Mouse (Mus musculus) intestine, embryonic 14.5 days (tissue): Measurements from ENCODE around the gene Igflr1. TPM values are rescaled to one million over a fixed set of nuclear protein-coding genes. Genes with fewer than 3 reads are reported as not detected.

Source experiments
- ATAC-seq: fragments of 200-750 bp; cut with Nextera tagmentation; replicated peaks from 2 replicates; pipeline ENCODE4 v1.8.0; 2017; ENCODE audit warnings: low read depth, moderate number of reproducible peaks, moderate TSS enrichment, moderate library complexity; ENCODE audit not compliant: low FRiP score, low TSS enrichment
- DNase-seq: peaks from one replicate; pipeline ENCODE4 v3.0.0-alpha.2; 2018; ENCODE audit warnings: low spot score
- H3K27ac ChIP-seq: fragments of 300-500 bp; sonication (generic); 2 replicates; pipeline ENCODE4 v1.5.1; 2014; ENCODE audit warnings: low read depth, mild to moderate bottlenecking, control low read depth
- H3K27me3 ChIP-seq: fragments of 300-500 bp; sonication (generic); replicated peaks from 2 replicates; pipeline ENCODE4 v1.6.1; 2014; ENCODE audit warnings: low read length, control low read depth; ENCODE audit not compliant: control insufficient read depth, insufficient read depth
- H3K36me3 ChIP-seq: fragments of 300-500 bp; sonication (generic); 2 replicates; pipeline ENCODE4 v1.6.1; 2014; ENCODE audit warnings: low read length, control low read depth; ENCODE audit not compliant: control insufficient read depth, insufficient read depth
- H3K4me1 ChIP-seq: fragments of 300-500 bp; sonication (generic); replicated peaks from 2 replicates; pipeline ENCODE4 v1.6.1; 2014; ENCODE audit warnings: low read length, control low read depth, mixed read lengths; ENCODE audit not compliant: control insufficient read depth, insufficient read depth
- H3K4me2 ChIP-seq: fragments of 300-500 bp; sonication (generic); 2 replicates; pipeline ENCODE4 v1.6.1; 2014; ENCODE audit warnings: low read length
- H3K4me3 ChIP-seq: fragments of 300-500 bp; sonication (generic); 2 replicates; pipeline ENCODE4 v1.5.1; 2014; ENCODE audit warnings: low read depth, low read length, control low read depth, mixed read lengths
- H3K9ac ChIP-seq: fragments of 300-500 bp; sonication (generic); 2 replicates; pipeline ENCODE4 v1.6.1; 2014; ENCODE audit warnings: mild to moderate bottlenecking, low read length
- H3K9me3 ChIP-seq: fragments of 300-500 bp; sonication (generic); 2 replicates; pipeline ENCODE4 v1.6.1; 2016; ENCODE audit warnings: low read length, control low read depth; ENCODE audit not compliant: control insufficient read depth
- WGBS: fragments of 180-500 bp; shearing (Covaris S2); extraction: QIAGEN DNeasy Blood & Tissue Kit; methylation state at CpG from one replicate; pipeline ENCODE4 v1.1.7; 2014; 5-methylcytosine and 5-hydroxymethylcytosine counted together
- polyA plus RNA-seq: library from polyadenylated mRNA; unstranded; fragments of >200 nt; fragmentation: Nextera tagmentation; extraction: Ambion mirVana; gene quantifications from 2 replicates; pipeline ENCODE4 v1.2.1, GENCODE M21; 2014

Igflr1 gene
- polyA plus RNA-seq, 1 experiment from 2014 or later, result 3.5 TPM

DNA sequence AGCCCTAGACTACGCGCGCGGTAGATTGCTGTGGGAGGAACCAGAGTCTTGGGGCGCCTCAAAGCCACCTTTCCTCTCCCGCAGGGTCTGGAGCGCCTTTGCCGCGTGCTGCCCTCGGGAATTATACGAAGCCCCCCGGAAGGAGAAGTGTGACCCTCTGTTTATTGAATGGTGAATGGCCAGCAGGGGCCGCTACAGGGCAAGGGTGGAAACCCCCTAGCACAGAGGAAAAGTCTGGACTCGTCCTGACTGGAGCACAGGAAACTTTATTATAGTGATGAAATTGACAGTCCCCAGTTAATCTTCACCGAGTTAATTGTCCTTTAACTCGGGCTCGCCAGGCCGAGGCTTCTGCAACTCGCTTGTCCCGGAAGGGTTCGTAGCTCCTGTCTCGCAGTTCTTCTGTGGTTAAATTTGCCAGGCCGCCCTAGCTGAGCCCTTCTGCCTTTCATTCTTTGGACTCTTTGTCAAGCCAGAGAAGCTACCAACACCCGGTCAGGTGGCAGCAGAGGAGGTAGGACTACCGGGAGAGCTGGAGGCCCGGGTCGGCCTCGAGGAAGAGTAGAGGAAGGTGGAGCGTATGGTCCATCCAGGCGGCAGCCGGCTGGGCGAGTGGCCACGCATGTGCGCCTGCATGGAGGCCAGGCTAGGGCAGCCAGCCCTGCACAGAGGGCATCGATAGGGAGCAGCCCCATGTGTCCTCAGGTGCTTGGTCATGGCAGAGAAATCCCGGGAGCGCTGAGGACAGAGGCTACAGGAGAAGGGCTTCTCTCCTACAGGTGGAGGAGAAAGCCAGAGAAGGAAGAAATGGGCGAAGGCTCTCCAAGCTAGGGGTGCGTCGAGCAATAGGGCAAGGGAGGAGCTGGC, 24.4 kb downstream of the Igflr1 start:
- peak overlapping the region; percentile 49 for H3K9ac ChIP-seq
- peak overlapping the region; percentile 83 for H3K27ac ChIP-seq
- H3K4me3 ChIP-seq, result peak overlapping the region; percentile 60
- no peak for DNase-seq
- peaks cover 14% of the 10 kb centered on the region for H3K4me1 ChIP-seq
- peak overlapping the region; percentile 67 for H3K4me2 ChIP-seq
- peak; percentile 79 for ATAC-seq
- no peaks in the 10 kb centered on the region for H3K9me3 ChIP-seq
- 24% methylated on average over 40 of the region's 40 CpGs for WGBS
- no peaks in the 10 kb centered on the region for H3K27me3 ChIP-seq
- peaks cover 22% of the 10 kb centered on the region for H3K36me3 ChIP-seq

DNA sequence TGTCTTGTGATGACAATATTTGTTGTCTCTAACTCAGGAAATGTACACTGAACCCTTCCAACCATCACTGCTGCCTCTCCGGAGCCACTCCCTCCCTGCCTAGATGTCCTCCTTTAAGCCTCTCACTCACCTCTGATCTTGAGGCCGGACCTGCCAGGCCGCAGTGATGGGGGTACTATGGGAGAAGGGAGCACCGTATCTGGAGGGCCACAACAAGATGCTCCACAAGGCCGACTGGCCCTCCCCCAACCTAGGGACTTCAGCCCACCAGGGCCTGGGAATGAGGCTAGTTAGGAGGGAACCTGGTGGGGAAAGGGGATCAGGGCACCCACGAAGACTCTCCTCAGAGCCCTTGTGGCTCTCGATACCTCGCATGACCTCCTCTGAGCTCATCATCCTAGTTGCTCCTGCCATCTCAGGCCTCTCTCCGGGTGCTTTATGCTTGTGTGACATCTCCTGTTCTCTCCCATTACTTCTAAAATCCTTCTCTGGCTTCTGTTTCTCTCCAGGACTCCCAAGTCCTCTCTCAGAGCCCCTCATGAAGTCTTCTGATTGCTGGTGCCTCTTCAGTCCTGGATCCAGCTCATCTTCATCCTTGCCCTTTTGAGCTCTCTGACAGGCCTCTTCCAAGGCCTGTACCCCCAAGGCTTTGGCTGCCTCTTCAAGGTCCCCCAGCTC, 25.8 kb downstream of the Igflr1 start:
- WGBS, result 89% methylated on average over 9 of the region's 9 CpGs
- peaks cover 14% of the 10 kb centered on the region for H3K4me1 ChIP-seq
- no peak for DNase-seq
- H3K27ac ChIP-seq, result no peak overlapping the region
- no peak overlapping the region for H3K9ac ChIP-seq
- H3K4me2 ChIP-seq, result peak overlapping the region; percentile 67; the same call in 1 of the 2 replicates
- H3K36me3 ChIP-seq, result peaks cover 8% of the 10 kb centered on the region
- H3K9me3 ChIP-seq, result no peaks in the 10 kb centered on the region
- ATAC-seq, result no peak
- no peaks in the 10 kb centered on the region for H3K27me3 ChIP-seq
- H3K4me3 ChIP-seq, result no peak overlapping the region

DNA sequence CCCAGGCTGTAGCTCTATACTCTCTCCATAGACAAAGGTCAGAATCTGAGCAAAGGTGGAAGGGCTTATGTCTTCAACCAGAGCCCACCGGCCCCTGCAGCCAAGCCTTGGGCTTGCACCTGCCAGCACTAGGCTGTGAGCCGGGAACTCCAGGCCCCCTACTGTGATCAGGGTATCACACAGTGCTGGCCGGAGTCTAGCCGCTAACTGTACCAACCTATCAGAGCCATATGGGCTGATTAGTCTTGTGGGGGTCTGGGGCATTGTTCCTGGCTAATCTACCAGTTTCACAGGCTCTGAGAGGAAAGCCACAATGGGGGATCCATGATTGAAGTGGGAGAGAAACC, 26.4 kb downstream of the Igflr1 start:
- Histone ChIP-seq H3K27me3 (no peaks in the 10 kb centered on the region), H3K27ac (no peak overlapping the region), H3K9me3 (no peaks in the 10 kb centered on the region), H3K9ac (no peak overlapping the region), H3K36me3 (peaks cover 2% of the 10 kb centered on the region), H3K4me1 (peaks cover 14% of the 10 kb centered on the region), H3K4me3 (no peak overlapping the region), H3K4me2 (no peak overlapping the region)
- DNase-seq (no peak), ATAC-seq (no peak)
- 69% methylated on average over 4 of the region's 4 CpGs for WGBS

DNA sequence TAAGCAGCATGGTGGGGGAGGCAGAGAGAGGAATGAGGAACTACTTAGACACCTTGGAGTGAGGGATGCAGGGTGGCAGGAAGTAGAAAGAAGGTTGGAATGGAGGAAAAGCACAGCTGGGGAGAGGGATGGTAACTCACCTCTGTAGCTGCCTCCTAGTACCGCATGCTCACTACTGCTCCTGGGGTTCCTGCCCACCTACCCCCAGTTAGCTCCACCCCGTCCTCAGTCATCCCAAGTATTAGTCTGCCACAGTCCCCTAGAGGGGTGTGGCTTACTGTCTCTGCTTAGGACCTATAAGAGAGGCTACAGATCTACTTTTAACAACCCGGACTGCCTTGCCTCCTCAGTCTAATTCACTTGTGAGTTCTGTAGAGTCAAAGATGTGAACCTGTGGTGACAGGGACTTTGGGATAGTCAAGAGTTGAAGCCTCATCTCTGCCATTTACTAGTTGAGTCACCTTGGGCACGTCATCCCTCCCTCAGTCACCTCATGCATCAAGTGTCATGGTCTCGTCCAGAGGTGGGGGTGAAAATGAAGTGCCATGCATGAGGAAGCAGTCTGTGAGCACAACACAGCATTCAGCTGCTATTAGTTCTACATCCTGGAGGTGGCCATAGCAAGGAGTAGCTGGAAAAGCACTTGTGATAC, 27.7 kb downstream of the Igflr1 start:
- no peaks in the 10 kb centered on the region for H3K9me3 ChIP-seq
- H3K4me1 ChIP-seq, result peaks cover 4% of the 10 kb centered on the region; the same call in 1 of the 2 replicates
- H3K27ac ChIP-seq, result no peak overlapping the region
- no peak overlapping the region for H3K9ac ChIP-seq
- no peaks in the 10 kb centered on the region for H3K27me3 ChIP-seq
- no peak overlapping the region for H3K4me3 ChIP-seq
- H3K4me2 ChIP-seq, result no peak overlapping the region
- 51% methylated on average over 5 of the region's 5 CpGs for WGBS
- DNase-seq (no peak), ATAC-seq (no peak)
- H3K36me3 ChIP-seq, result no peaks in the 10 kb centered on the region

DNA sequence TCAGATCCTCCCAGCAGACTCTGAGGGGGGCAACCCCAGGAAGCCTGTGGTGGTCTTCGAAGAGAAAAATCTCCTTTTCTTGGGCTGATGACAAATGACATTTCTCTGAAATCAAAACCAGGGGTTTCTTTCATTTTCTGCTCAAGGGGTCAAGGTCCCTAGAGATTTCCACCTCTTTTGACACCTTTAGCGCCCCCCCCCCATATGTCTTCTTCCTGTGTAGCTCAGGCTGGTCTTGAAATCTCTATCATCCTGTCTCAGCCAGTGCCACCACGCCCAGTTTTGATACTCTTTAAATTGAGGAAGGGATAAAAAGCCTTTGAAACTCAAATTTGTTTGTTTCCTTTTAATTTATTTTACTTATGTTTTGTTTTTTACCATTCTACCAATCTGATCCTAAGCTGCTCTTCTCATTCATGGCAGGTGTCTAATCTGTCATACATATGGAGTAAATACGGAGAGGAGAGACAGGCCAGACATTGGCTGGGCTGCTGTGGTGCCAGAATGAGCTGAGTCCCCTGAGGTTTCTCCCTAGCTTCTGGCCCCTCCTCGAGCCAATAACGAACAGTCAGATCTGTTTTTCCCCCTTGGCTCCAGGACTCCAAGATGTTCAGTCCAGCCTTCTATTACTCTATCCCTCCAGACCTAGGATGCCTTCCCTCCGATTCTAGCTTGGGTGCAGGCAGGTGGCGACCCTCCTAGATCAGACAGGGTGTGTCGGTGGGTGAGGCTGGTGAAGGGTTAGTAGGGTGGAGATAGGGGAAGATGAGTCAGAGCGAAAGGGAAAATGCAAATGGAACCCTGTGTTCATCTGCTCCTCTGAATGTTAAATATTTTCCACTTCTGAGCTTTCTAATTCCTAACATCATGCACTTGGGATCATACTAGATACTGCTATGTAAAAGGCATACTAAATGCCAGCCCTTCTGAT, 28.6 kb downstream of the Igflr1 start:
- WGBS, result 73% methylated on average over 10 of the region's 10 CpGs
- DNase-seq, result no peak
- ATAC-seq, result no peak
- Histone ChIP-seq H3K4me2 (no peak overlapping the region), H3K27me3 (no peaks in the 10 kb centered on the region), H3K9ac (no peak overlapping the region), H3K36me3 (no peaks in the 10 kb centered on the region), H3K9me3 (no peaks in the 10 kb centered on the region), H3K27ac (no peak overlapping the region), H3K4me1 (peaks cover 4% of the 10 kb centered on the region; the same call in 1 of the 2 replicates), H3K4me3 (no peak overlapping the region)

DNA sequence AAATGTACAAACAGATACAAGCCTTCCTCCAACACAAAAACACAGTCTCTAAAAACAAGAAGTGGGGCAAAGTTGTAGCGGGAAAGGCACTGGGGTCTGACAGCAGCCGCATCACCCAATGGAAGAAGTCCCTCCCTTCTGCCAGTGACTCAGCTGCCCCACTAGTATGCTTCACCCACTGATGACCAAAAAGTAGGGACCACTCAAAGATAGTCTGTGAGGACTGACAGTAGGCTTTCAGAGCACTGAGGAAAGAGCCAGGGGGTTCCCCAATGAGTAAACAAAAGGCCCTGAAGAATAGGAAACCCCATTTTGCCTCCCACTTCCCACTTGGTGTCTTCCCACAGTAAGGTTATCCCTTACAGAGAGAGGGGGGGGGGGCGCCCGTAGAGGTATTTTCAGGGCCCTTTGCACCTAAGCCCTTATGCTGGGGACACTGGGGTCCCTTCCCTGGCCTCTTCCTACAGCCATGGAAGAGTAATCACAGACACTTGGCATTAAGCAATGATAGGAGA, 29.3 kb downstream of the Igflr1 start:
- ATAC-seq, result no peak
- no peak overlapping the region for H3K4me3 ChIP-seq
- WGBS, result 53% methylated on average over 4 of the region's 4 CpGs
- H3K27ac ChIP-seq, result no peak overlapping the region
- no peak for DNase-seq
- H3K27me3 ChIP-seq, result no peaks in the 10 kb centered on the region
- H3K36me3 ChIP-seq, result no peaks in the 10 kb centered on the region
- H3K9ac ChIP-seq, result no peak overlapping the region
- H3K9me3 ChIP-seq, result no peaks in the 10 kb centered on the region
- peaks cover 4% of the 10 kb centered on the region; the same call in 1 of the 2 replicates for H3K4me1 ChIP-seq
- H3K4me2 ChIP-seq, result no peak overlapping the region

DNA sequence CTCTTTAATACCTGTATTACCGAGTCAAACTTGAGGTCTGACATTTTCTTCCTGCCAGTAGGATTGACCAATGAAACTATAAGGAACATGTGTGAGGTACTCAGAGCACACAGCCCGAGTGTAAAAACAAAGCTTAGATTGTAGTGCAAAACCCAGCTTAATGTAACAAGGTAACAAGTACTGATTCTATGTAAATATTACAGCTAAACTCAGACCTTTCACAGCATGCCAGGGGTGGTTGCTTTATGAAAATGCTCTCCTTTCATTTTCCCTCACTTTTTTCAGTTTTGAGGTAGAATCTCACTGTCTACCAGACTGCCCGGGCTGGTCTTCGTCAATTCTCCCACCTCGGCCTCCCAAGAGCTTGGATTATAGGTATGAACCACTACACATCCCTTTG, 30.9 kb downstream of the Igflr1 start:
- WGBS, result 77% methylated on average over 5 of the region's 5 CpGs
- H3K27me3 ChIP-seq, result no peaks in the 10 kb centered on the region

DNA sequence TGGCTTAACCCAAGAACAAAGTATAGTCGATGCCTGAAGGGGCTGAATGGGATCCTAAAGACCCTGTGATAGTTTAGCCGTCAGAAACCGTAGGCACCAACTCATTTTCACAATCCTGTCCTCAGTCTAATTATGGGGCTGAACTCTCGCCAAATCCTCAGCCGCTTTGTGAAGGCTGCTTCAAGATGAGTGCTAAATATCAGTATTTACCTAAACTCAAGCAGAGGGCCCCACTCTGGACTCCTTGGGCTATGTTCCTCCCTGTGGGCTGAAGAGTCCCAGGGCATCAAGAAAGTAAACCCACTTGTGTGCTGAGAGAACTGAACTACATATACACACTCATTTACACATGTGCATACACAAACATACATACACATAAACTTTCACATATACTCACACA, 31.6 kb downstream of the Igflr1 start:
- DNase-seq (no peak), ATAC-seq (no peak)
- H3K9me3 ChIP-seq, result no peaks in the 10 kb centered on the region
- H3K4me1 ChIP-seq, result no peaks in the 10 kb centered on the region
- H3K4me2 ChIP-seq, result no peak overlapping the region
- no peaks in the 10 kb centered on the region for H3K36me3 ChIP-seq
- WGBS, result 73% methylated on average over 5 of the region's 5 CpGs
- no peak overlapping the region for H3K27ac ChIP-seq
- H3K27me3 ChIP-seq, result no peaks in the 10 kb centered on the region
- H3K9ac ChIP-seq, result no peak overlapping the region
- no peak overlapping the region for H3K4me3 ChIP-seq

More for the DNA sequence above, 30.9 kb downstream of the Igflr1 start:
- ATAC-seq, result no peak
- H3K27ac ChIP-seq, result no peak overlapping the region
- no peak overlapping the region for H3K9ac ChIP-seq
- H3K4me3 ChIP-seq, result no peak overlapping the region
- no peak for DNase-seq
- no peaks in the 10 kb centered on the region for H3K9me3 ChIP-seq
- H3K4me2 ChIP-seq, result no peak overlapping the region
- no peaks in the 10 kb centered on the region for H3K36me3 ChIP-seq
- H3K4me1 ChIP-seq, result no peaks in the 10 kb centered on the region
